Mouse (Mus musculus): Measurements from ENCODE around the gene Midn.
A peak's percentile ranks its signal among the peaks of the same experiment; 100 is the strongest.

Midn gene

GRCm38 (mm10) chr10:80129846-80130245 is 18.2 kb upstream of the Midn start:
- DNase-seq (ENCODE audit: low read depth, low spot score), result no peak

- DNase-seq (ENCODE audit: low read depth, low spot score), result no peak
These were observed 17.6 kb upstream of the Midn start for GRCm38 (mm10) chr10:80130403-80131031.

GRCm38 (mm10) chr10:80131316-80131951 is 16.6 kb upstream of the Midn start:
- no peak for DNase-seq (ENCODE audit: low read depth, low spot score)

- DNase-seq (ENCODE audit: low read depth, low spot score), result no peak
These were observed 16.1 kb upstream of the Midn start for GRCm38 (mm10) chr10:80131952-80132350.

- DNase-seq (ENCODE audit: low read depth, low spot score), result no peak
These were observed 14.7 kb upstream of the Midn start for GRCm38 (mm10) chr10:80133226-80133849.

GRCm38 (mm10) chr10:80134421-80134820 is 13.7 kb upstream of the Midn start:
- DNase-seq (ENCODE audit: low read depth, low spot score), result no peak

GRCm38 (mm10) chr10:80135161-80135560 is 12.9 kb upstream of the Midn start:
- no peak for DNase-seq (ENCODE audit: low read depth, low spot score)

GRCm38 (mm10) chr10:80135641-80136040 is 12.4 kb upstream of the Midn start:
- DNase-seq (ENCODE audit: low read depth, low spot score), result no peak

GRCm38 (mm10) chr10:80136179-80136951 is 11.7 kb upstream of the Midn start:
- DNase-seq (ENCODE audit: low read depth, low spot score), result no peak

GRCm38 (mm10) chr10:80136952-80137625 is 11.0 kb upstream of the Midn start:
- DNase-seq (ENCODE audit: low read depth, low spot score), result no peak

- no peak for DNase-seq (ENCODE audit: low read depth, low spot score)
These were observed 10.2 kb upstream of the Midn start for GRCm38 (mm10) chr10:80137626-80138552.

- no peak for DNase-seq (ENCODE audit: low read depth, low spot score)
These were observed 9.3 kb upstream of the Midn start, which contains the start of gene Atp5d for GRCm38 (mm10) chr10:80138553-80139438. TSS of gene Atp5d (plus strand) at chr10:80138632.

GRCm38 (mm10) chr10:80139439-80139775 is 8.7 kb upstream of the Midn start:
- DNase-seq (ENCODE audit: low read depth, low spot score), result no peak

- no peak for DNase-seq (ENCODE audit: low read depth, low spot score)
These were observed 8.0 kb upstream of the Midn start for GRCm38 (mm10) chr10:80139975-80140665.

- no peak for DNase-seq (ENCODE audit: low read depth, low spot score)
These were observed 7.4 kb upstream of the Midn start, which contains the start of gene Cbarp for GRCm38 (mm10) chr10:80140666-80141035. TSS of gene Cbarp (minus strand) at chr10:80140835.

GRCm38 (mm10) chr10:80141243-80141642 is 6.8 kb upstream of the Midn start:
- peak; percentile 92 for DNase-seq (ENCODE audit: low read depth, low spot score)

- DNase-seq (ENCODE audit: low read depth, low spot score), result peak; percentile 94
These were observed 6.1 kb upstream of the Midn start for GRCm38 (mm10) chr10:80141786-80142529.

- no peak for DNase-seq (ENCODE audit: low read depth, low spot score)
These were observed 5.5 kb upstream of the Midn start for GRCm38 (mm10) chr10:80142530-80142925.
